Mouse (Mus musculus): ENCODE results near the gene Dcakd.

DNA sequence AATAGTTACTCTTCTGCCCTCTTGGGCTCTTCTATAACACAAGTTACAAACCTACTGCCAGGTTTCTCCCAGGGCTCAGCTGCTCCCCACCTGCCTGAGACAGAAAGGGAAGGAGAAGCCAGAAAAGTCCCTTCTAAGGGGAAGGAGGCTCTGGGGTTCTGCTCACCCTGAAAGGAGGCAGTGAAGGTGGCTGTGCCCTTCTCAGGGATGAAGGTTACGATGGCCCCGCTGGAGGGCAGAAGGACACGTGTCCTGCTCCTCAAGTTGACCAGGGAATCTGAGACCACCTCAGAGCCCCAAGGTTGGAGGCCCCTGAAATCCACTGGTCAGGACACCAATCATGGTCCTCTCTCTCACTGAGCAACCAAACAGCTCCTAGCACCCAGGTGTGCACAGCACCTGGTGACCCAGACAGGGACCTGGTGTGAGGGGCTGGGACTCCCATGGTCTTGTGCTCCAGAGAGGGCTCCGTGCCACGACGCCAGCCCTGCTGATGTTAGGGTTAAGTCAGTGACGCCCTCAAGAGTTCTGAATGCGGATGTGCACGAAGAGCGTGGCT is 42.3 kb upstream of the Dcakd start:
- TF ChIP-seq POLR2A (IDR thresholded peaks at IDR 0.05; ENCODE audit: extremely low read depth, insufficient read depth, low read length), result no peak
- TF ChIP-seq CTCF (IDR thresholded peaks at IDR 0.05; ENCODE audit: extremely low read depth, insufficient read depth, low read length), result no peak

Measured in cortical plate, adult 2 months (tissue).